Mouse (Mus musculus) heart, postnatal 25 days (tissue): Measurements from ENCODE around the gene 4921509C19Rik. TPM values are rescaled to one million over a fixed set of nuclear protein-coding genes. Genes with fewer than 3 reads are reported as not detected.
"Not testable (repeated sequence)": the region's sequence is repeated elsewhere in the genome, so short reads cannot be mapped to it uniquely, and the experiment has no call there.

Source experiments
- DNase-seq: peaks from one replicate; pipeline ENCODE4 v3.0.0; 2022; ENCODE audit warnings: low spot score
- intact Hi-C: fragments of 180-260 bp; cut with DNase I; formaldehyde crosslinking; loops from one replicate; pipeline ENCODE4 v1.15.1; 2025
- total RNA-seq, 2 experiments: library from RNA; stranded (reverse); gene quantifications; 2 replicates each; pipeline ENCODE4 v1.2.3; 2021

Gene 4921509C19Rik
- not detected for total RNA-seq

- DNase-seq, intact Hi-C loops: not testable (repeated sequence)
Measured at GRCm38 (mm10) chr2:151476053-151476452, at the start of gene 4921509C19Rik. Gene 4921509C19Rik (minus strand): TSS chr2:151476153.

GRCm38 (mm10) chr2:151525520-151525919 is 49.6 kb upstream of the 4921509C19Rik start:
- no peak for DNase-seq
- intact Hi-C loops, result no loop called here

GRCm38 (mm10) chr2:151524324-151525041 is 48.5 kb upstream of the 4921509C19Rik start:
- no peak for DNase-seq
- intact Hi-C loops, result no loop called here

- DNase-seq, result no peak
- intact Hi-C loops, result no loop called here
Measured at GRCm38 (mm10) chr2:151519000-151519399, 43.0 kb upstream of the 4921509C19Rik start.

- intact Hi-C loops, result no loop called here
- DNase-seq, result no peak
Measured at GRCm38 (mm10) chr2:151513525-151514285, 37.8 kb upstream of the 4921509C19Rik start.

- intact Hi-C loops, result no loop called here
- DNase-seq, result no peak
Measured at GRCm38 (mm10) chr2:151512199-151512598, 36.2 kb upstream of the 4921509C19Rik start.

- intact Hi-C loops, result no loop called here
- no peak for DNase-seq
Measured at GRCm38 (mm10) chr2:151504226-151504625, 28.3 kb upstream of the 4921509C19Rik start.

GRCm38 (mm10) chr2:151500442-151501007 is 24.6 kb upstream of the 4921509C19Rik start:
- DNase-seq, result no peak
- intact Hi-C loops, result no loop called here

- intact Hi-C loops, result no loop called here
Measured at GRCm38 (mm10) chr2:151498358-151498757, 22.4 kb upstream of the 4921509C19Rik start.

GRCm38 (mm10) chr2:151494035-151494803 is 18.3 kb upstream of the 4921509C19Rik start, which contains the start of gene Nsfl1c:
Gene Nsfl1c (plus strand): TSS chr2:151494182.
- DNase-seq, result peak; percentile 86
- intact Hi-C loops, result loop anchor here (2.0 to 5.0 kb wide), 5 partner anchors 49 to 248 kb away; partner anchors contain the start of genes Fkbp1a, Psmf1 and Snph

More at GRCm38 (mm10) chr2:151498358-151498757, 22.4 kb upstream of the 4921509C19Rik start:
- no peak for DNase-seq

GRCm38 (mm10) chr2:151486496-151486895 is 10.5 kb upstream of the 4921509C19Rik start:
- intact Hi-C loops, result no loop called here
- no peak for DNase-seq

GRCm38 (mm10) chr2:151434971-151435370 is 41.0 kb downstream of the 4921509C19Rik start:
- intact Hi-C loops, DNase-seq: not testable (repeated sequence)

GRCm38 (mm10) chr2:151434203-151434602 is 41.8 kb downstream of the 4921509C19Rik start:
- not testable (repeated sequence) for DNase-seq

More at GRCm38 (mm10) chr2:151434203-151434602, 41.8 kb downstream of the 4921509C19Rik start:
- intact Hi-C loops, result not testable (repeated sequence)

Other genes with a start within 250 kb of the 4921509C19Rik start
- gene Nsfl1c, start 18.0 kb upstream of the 4921509C19Rik start, total RNA-seq, result 10 to 100 TPM; 78.5 to 80.0 TPM
- 100 to 1,000 TPM; 240 to 249 TPM for gene Fkbp1a, start 66.3 kb upstream of the 4921509C19Rik start, total RNA-seq
- gene Sdcbp2, start 96.5 kb upstream of the 4921509C19Rik start, total RNA-seq, result 1 to 10 TPM; 1.0 to 2.3 TPM
- 1 to 10 TPM; 5.3 TPM for gene Snph, start 156.4 kb upstream of the 4921509C19Rik start, total RNA-seq
- not detected for gene Rad21l, start 192.4 kb upstream of the 4921509C19Rik start, total RNA-seq
- gene Tmem74b, start 225.9 kb upstream of the 4921509C19Rik start, total RNA-seq, result 1 to 10 TPM; 5.3 to 5.7 TPM